Mouse (Mus musculus) midbrain, embryonic 10.5 days (tissue): ENCODE measurements around the gene Cd300lg. TPM values are rescaled to one million over a fixed set of nuclear protein-coding genes. Genes with fewer than 3 reads are reported as not detected.

Experiments
- DNase-seq: peaks from one replicate; pipeline ENCODE4 v3.0.0-alpha.2; 2017; ENCODE audit warnings: low spot score
- H3K27ac ChIP-seq: fragments of 300-500 bp; sonication (generic); replicated peaks from 2 replicates; pipeline ENCODE4 v1.5.1; 2016; ENCODE audit warnings: mild to moderate bottlenecking
- H3K27me3 ChIP-seq: fragments of 300-500 bp; sonication (generic); 2 replicates; pipeline ENCODE4 v1.6.1; 2016; ENCODE audit warnings: low read depth, mild to moderate bottlenecking; ENCODE audit not compliant: poor library complexity, severe bottlenecking
- H3K36me3 ChIP-seq: fragments of 300-500 bp; sonication (generic); 2 replicates; pipeline ENCODE4 v1.6.1; 2016; ENCODE audit warnings: mild to moderate bottlenecking, moderate library complexity
- H3K4me1 ChIP-seq: fragments of 300-500 bp; sonication (generic); 2 replicates; pipeline ENCODE4 v1.6.1; 2016
- H3K4me3 ChIP-seq: fragments of 300-500 bp; sonication (generic); 2 replicates; pipeline ENCODE4 v1.5.1; 2016; ENCODE audit warnings: mild to moderate bottlenecking, moderate library complexity
- H3K9me3 ChIP-seq: fragments of 300-500 bp; sonication (generic); replicated peaks from 2 replicates; pipeline ENCODE4 v1.6.1; 2016; ENCODE audit warnings: mild to moderate bottlenecking
- WGBS: fragments of 180-500 bp; shearing (Covaris S2); methylation state at CpG from one replicate; pipeline ENCODE4 v1.1.7; 2016; 5-methylcytosine and 5-hydroxymethylcytosine counted together
- polyA plus RNA-seq: library from polyadenylated mRNA; unstranded; fragments of >200 nt; fragmentation: Nextera tagmentation; extraction: Ambion mirVana; gene quantifications from 2 replicates; pipeline ENCODE4 v1.2.1, GENCODE M21; 2016

Gene Cd300lg
- 0.20 and 0.25 TPM in 2 replicates for polyA plus RNA-seq

DNA sequence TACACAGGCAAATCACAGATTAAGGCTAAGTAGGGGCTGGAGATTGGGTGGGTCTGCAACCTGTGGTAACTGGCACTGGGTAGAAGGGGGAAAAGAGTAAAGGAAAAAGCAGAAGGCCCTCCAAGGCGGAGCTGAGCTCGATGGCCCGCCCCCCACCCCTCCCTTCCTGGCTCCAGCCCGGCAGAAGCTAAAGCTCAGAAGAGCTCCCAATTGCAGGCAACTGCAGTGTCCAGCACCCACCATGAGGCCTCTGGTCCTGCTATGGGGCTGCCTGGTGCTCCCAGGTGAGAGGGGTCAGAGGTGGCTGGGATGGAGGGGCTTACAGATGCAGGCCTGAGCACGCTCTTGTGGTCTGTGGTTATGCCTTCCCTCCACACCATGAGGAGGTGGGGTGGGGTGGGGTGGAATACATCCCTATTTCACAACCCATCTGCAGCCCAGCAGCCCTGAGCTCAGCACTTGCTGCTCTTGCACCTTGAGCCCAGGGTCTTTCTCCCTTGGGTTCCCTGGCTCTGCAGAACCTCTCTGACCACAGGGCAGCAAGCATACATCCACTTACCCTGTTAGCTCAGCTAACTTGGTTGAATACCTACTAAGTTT is at the start of gene Cd300lg:
TSS of gene Cd300lg (plus strand) at position 160 of the 600 bp plus-strand sequence.
- DNase-seq, result no peak
- WGBS, result 54% methylated on average over 5 of the region's 5 CpGs
- H3K36me3 ChIP-seq, result no peaks in the 10 kb centered on the region
- peaks cover 10% of the 10 kb centered on the region for H3K4me1 ChIP-seq
- H3K27ac ChIP-seq, result no peak within 1 kb of the TSS
- H3K4me3 ChIP-seq, result no peak within 1 kb of the TSS
- peaks cover 18% of the 10 kb centered on the region for H3K9me3 ChIP-seq
- 0 out of 2 replicates have a peak, but pooled peaks cover 9% of the 10 kb centered on the region for H3K27me3 ChIP-seq

DNA sequence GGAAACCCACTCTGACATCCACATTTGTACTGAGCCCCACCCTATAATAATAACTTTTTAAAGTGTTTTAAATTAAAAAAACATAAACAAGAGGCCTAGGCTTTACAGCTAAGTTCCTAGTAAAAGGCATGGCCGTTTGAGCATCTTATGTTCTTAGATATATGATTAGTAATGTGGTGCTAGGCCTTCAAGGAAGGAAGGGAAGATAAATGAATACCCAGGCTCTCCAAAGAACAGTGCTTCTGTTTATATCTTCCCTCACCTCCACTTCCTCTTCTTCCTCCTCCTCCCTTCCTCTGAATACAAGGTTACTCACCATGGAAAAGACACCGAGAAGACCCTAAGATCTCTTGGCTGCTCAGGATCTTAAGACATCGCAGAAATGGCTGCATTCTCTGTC is 49.5 kb upstream of the Cd300lg start:
- Histone ChIP-seq H3K36me3 (no peaks in the 10 kb centered on the region), H3K9me3 (no peaks in the 10 kb centered on the region), H3K27ac (no peak overlapping the region), H3K27me3 (peaks cover 24% of the 10 kb centered on the region), H3K4me1 (peaks cover 3% of the 10 kb centered on the region; the same call in 1 of the 2 replicates), H3K4me3 (no peak overlapping the region)
- 82% methylated on average over 3 of the region's 3 CpGs for WGBS
- DNase-seq, result no peak

DNA sequence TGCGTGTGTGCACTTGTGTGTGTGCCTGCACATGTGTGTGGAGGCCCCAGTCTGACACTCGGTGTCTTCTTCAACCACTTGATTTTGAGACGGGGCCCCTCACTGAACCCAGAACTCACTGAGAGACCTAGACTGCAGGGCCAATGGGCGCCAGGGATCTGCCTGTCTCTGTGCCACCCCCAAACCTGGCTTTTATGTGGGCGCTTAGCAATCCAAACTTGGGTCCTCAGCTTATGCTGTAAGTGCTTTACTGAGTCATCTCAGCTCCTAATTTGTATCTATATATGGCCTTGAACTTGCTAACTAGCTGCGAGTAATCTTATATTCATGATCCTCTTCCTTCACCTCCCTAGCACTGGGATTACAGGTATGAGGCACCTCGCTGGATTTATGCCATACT is 48.9 kb upstream of the Cd300lg start:
- Histone ChIP-seq H3K4me3 (no peak overlapping the region), H3K27me3 (peaks cover 18% of the 10 kb centered on the region), H3K27ac (no peak overlapping the region), H3K4me1 (no peaks in the 10 kb centered on the region; the same call in 1 of the 2 replicates), H3K36me3 (no peaks in the 10 kb centered on the region), H3K9me3 (no peaks in the 10 kb centered on the region)
- WGBS, result 88% methylated on average over 7 of the region's 7 CpGs
- no peak for DNase-seq

DNA sequence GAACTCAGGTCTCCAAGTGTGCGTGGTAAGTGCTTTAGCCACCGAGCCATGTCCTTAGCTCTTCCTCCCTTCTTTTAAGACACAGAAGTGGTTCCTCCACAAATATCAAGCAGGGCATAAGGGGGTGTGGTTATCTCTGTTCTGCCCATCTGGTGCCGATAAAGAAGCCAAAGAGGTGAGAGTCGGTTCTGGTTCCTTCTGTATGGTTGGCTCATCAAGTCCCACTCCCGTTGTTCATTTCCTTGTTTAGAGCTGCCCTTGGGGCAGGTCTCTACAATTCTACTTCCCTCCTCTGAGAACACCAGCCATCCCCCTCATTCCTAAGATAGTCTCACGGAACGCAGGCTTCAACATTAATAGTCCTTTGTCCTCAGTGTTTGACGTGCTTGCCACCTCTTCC is 47.2 kb upstream of the Cd300lg start:
- no peak for DNase-seq
- H3K36me3 ChIP-seq, result no peaks in the 10 kb centered on the region
- no peak overlapping the region for H3K27ac ChIP-seq
- WGBS, result 83% methylated on average over 8 of the region's 8 CpGs
- H3K27me3 ChIP-seq, result 0 out of 2 replicates have a peak, but pooled peaks cover 5% of the 10 kb centered on the region
- H3K4me1 ChIP-seq, result no peaks in the 10 kb centered on the region; the same call in 1 of the 2 replicates
- no peak overlapping the region for H3K4me3 ChIP-seq
- no peaks in the 10 kb centered on the region for H3K9me3 ChIP-seq

DNA sequence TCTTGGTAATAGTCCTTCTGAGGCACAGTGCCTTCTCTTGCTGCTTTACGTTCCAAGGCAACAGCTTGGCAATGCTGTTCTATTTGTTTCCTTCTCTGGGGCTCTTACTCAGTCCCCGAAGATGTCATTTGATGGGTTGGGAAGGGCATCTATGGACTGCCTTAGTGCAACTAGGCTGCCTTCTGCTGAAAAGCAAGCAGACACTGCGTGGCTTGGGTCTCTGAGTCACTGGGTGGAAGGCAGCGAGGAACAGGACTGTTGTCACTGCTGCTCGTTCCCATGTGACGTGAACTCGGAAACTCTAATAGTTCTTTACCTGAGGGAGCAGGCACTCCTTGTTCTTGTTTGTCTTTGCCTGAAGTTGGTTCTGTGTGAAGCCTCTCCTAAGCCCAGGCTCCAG is 45.4 kb upstream of the Cd300lg start:
- 89% methylated on average over 7 of the region's 7 CpGs for WGBS
- peaks cover 2% of the 10 kb centered on the region for H3K4me1 ChIP-seq

DNA sequence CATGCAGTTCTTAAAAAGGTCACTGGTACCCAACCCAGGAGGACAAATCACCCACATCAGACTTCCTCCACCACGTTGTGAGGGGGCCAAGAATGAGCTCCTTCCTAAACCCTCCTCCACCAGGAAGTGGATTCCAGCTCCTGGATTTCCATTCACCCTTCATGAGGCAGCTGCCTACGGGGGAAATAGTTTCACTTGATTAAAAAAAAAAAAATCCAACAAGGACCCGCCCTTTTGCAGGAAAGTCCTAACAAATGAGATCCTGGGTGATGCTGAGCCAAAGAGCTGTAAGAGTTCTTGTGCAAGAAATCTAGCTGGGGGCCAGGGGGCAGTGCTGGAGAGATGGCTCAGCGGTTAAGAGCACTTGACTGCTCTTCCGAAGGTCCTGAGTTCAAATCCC is 43.1 kb upstream of the Cd300lg start:
- Histone ChIP-seq H3K4me1 (peaks cover 2% of the 10 kb centered on the region), H3K27me3 (no peaks in the 10 kb centered on the region), H3K36me3 (peaks cover 18% of the 10 kb centered on the region), H3K9me3 (no peaks in the 10 kb centered on the region), H3K27ac (no peak overlapping the region), H3K4me3 (no peak overlapping the region)
- WGBS, result 67% methylated on average over 5 of the region's 5 CpGs
- DNase-seq, result no peak

More for the DNA sequence above, 45.4 kb upstream of the Cd300lg start:
- H3K36me3 ChIP-seq, result peaks cover 9% of the 10 kb centered on the region; the same call in 1 of the 2 replicates
- no peaks in the 10 kb centered on the region for H3K27me3 ChIP-seq
- no peaks in the 10 kb centered on the region for H3K9me3 ChIP-seq
- no peak for DNase-seq
- H3K27ac ChIP-seq, result no peak overlapping the region
- H3K4me3 ChIP-seq, result no peak overlapping the region

DNA sequence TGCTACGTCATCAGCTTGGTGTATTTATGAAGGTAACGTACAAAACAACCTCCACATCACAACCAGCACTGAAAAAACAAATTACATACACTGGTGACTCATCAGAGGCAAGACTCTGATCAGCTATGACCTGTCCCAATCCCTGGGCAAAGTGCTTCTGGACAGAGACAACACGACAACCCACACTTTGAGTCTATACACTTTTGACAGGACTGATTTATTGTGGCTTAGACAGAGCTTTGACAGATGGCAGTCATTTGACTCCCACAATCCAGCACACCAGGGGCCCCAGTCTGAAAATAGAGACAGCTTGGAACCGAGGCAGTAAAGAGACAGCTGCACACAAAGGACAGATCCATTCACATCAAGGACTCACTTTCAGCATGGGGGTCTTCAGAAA is 41.8 kb upstream of the Cd300lg start:
- peaks cover 29% of the 10 kb centered on the region for H3K36me3 ChIP-seq

DNA sequence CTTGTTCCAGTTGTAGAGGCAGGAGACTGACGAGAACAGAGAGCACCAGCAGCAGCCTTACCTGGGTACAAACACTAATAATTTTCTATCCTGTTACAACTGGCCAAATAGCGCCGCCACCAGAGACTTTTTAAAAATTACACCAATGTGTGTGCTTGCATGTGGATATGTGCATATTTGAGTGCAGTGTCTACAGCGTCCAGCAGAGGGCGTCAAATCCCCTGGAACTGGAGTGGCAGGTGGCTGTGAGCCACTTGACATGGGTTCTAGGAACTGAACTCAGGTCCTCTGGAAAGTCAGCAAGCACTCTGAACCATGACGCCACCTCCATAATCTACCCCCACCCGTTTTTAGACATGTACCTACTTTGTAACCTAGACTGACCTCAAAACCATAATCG is 37.1 kb upstream of the Cd300lg start:
- Histone ChIP-seq H3K36me3 (peaks cover 73% of the 10 kb centered on the region), H3K4me3 (no peak overlapping the region), H3K9me3 (peaks cover 6% of the 10 kb centered on the region), H3K27me3 (no peaks in the 10 kb centered on the region), H3K27ac (no peak overlapping the region), H3K4me1 (peaks cover 12% of the 10 kb centered on the region)
- WGBS, result 90% methylated on average over 8 of the region's 8 CpGs
- DNase-seq, result no peak

More for the DNA sequence above, 41.8 kb upstream of the Cd300lg start:
- Histone ChIP-seq H3K27ac (no peak overlapping the region), H3K4me1 (peaks cover 2% of the 10 kb centered on the region), H3K4me3 (no peak overlapping the region), H3K27me3 (no peaks in the 10 kb centered on the region), H3K9me3 (peaks cover 3% of the 10 kb centered on the region)
- no peak for DNase-seq
- 68% methylated on average over 4 of the region's 4 CpGs for WGBS

DNA sequence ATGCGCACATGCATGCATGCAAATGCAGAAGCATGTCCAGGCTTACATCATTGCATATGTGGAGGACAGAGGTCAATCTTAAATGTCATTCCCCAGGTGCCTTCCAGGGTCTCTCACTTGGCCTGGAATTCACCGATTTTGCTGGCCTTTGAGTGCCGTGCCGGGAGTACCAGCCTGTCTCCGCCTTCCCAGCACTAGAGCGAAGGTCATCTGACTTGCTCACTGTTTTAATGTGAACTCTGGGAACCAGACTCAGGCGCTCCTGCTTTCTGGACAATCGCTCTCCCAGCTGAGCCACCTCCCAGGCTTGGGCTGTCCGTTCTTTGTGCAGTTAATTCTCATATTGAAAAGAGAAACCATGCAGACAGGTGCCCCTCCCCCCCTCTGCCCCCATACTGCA is 35.0 kb upstream of the Cd300lg start:
- DNase-seq, result no peak
- H3K4me3 ChIP-seq, result no peak overlapping the region
- H3K36me3 ChIP-seq, result peaks cover 81% of the 10 kb centered on the region
- H3K4me1 ChIP-seq, result peaks cover 13% of the 10 kb centered on the region
- H3K27ac ChIP-seq, result peak overlapping the region; percentile 28; the same call in 1 of the 2 replicates
- H3K27me3 ChIP-seq, result no peaks in the 10 kb centered on the region
- 84% methylated on average over 9 of the region's 9 CpGs for WGBS
- peaks cover 6% of the 10 kb centered on the region for H3K9me3 ChIP-seq

DNA sequence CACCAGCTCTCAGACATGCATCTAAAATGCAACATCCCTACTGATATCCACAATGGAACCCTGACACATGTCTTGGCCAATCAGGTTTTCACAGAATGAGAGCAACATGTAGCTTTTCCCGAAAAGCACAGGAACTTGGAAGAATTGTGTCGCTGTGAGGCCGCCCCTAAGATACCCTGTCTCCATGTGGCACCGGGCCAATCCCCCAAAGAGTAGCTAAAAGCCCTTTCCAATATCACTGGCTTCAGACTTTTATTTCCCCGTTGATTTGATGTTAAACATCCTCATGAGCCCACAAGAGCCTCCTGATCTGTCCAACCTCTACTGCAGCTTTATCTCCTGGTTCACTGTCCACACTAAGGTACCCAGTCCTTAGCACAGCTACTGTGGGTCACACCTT is 34.6 kb upstream of the Cd300lg start:
- Histone ChIP-seq H3K4me3 (no peak overlapping the region), H3K4me1 (peaks cover 13% of the 10 kb centered on the region), H3K27me3 (no peaks in the 10 kb centered on the region), H3K9me3 (peaks cover 6% of the 10 kb centered on the region), H3K27ac (peak overlapping the region; percentile 28; the same call in 1 of the 2 replicates), H3K36me3 (peaks cover 81% of the 10 kb centered on the region)
- no peak for DNase-seq
- WGBS, result 89% methylated on average over 5 of the region's 5 CpGs

DNA sequence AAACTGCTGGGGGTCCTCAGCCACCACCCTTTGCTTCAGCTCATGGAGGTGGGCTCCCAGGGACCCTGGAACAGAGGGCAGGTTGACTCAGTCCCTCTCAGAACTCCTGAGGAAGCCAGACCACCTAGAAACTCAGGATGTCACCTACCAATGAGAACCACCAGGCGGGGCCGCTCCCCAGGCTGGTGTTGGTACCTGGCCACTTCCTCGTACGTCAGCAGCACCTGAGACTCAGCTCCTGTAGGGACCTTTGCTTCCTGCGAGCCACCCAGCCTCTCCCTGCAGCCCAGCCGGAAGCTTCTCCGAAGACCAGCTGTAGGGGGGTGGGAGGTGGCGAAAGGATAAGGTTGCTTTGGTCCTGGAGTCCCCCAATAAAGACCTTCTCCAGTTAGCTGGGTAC is 32.9 kb upstream of the Cd300lg start:
- Histone ChIP-seq H3K27me3 (no peaks in the 10 kb centered on the region), H3K36me3 (peaks cover 96% of the 10 kb centered on the region), H3K4me3 (no peak overlapping the region), H3K4me1 (peaks cover 13% of the 10 kb centered on the region), H3K27ac (no peak overlapping the region), H3K9me3 (peaks cover 6% of the 10 kb centered on the region)
- WGBS, result 95% methylated on average over 8 of the region's 8 CpGs
- no peak for DNase-seq

DNA sequence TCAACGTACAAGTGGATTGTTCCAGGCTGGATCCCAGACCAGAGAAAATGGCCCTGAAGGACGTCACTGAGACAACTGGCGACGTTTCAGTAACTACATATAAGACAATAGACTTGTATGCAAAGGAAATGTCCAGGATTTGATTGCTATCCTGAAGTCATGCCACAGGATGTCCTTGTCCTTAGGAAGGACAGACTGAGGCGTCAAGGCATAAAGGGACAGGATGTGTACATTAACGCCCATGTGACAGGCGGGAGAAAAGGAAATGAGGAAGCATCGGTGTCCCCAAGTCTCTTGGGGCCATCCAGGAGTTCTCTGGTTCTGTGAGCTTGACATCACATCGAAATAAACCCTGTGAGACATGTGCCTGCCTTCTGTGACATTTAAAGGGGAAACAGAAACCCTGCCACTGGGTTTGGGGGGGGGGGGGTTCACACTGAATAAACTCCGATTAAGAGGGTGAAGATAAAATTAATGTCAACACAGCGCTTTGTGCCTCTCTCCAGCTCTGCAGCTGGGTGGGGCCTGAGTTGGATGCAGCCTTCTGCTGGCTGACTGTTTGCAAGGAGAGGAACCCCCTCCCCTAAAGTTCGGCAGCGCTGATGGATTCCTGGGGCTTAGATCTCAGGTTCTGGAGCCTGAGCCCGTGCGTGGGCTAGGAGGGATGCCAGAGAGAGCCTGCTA is 32.2 kb upstream of the Cd300lg start:
- 0 out of 2 replicates have a peak overlapping the region, but pooled peaks have one; percentile 38 for H3K27ac ChIP-seq
- no peak for DNase-seq
- no peaks in the 10 kb centered on the region for H3K27me3 ChIP-seq
- WGBS, result 87% methylated on average over 15 of the region's 15 CpGs
- peaks cover 6% of the 10 kb centered on the region for H3K9me3 ChIP-seq
- H3K4me3 ChIP-seq, result no peak overlapping the region
- peaks cover 13% of the 10 kb centered on the region for H3K4me1 ChIP-seq
- H3K36me3 ChIP-seq, result peaks cover 94% of the 10 kb centered on the region

DNA sequence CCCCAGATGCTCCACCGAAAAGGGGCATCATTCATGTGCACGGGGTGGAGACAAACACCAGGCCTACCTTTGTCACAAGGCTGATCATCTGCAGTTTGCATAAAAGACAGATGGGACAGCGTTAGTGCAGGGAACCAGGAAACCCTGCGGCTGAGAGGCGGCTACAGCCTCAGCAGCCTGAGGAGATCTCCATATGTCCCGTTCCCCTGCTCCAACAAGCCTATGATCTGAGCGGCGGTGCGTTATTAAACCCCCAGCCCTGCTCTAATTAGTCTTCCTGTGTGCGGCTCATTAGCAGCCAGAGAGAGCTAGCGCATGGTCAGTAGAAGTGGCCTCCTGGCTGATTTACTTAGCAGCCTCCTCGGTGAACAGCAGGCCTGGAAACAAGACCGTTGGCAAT is 31.2 kb upstream of the Cd300lg start:
- H3K4me1 ChIP-seq, result peaks cover 13% of the 10 kb centered on the region
- peaks cover 94% of the 10 kb centered on the region for H3K36me3 ChIP-seq
- H3K27ac ChIP-seq, result peak overlapping the region; percentile 60; the same call in 1 of the 2 replicates
- 76% methylated on average over 13 of the region's 13 CpGs for WGBS
- no peaks in the 10 kb centered on the region for H3K27me3 ChIP-seq
- no peak overlapping the region for H3K4me3 ChIP-seq
- H3K9me3 ChIP-seq, result no peaks in the 10 kb centered on the region
- no peak for DNase-seq
